Mouse (Mus musculus) monocyte, adult 2 months (primary cell): Measurements from ENCODE around the gene Krt84.

Experiments used
- DNase-seq, 2 experiments: peaks; one replicate each; pipeline ENCODE4 v3.0.0; 2022; ENCODE audit warnings: low spot score in 2 of 2, low read depth in 1 of 2

Krt84 gene

DNA sequence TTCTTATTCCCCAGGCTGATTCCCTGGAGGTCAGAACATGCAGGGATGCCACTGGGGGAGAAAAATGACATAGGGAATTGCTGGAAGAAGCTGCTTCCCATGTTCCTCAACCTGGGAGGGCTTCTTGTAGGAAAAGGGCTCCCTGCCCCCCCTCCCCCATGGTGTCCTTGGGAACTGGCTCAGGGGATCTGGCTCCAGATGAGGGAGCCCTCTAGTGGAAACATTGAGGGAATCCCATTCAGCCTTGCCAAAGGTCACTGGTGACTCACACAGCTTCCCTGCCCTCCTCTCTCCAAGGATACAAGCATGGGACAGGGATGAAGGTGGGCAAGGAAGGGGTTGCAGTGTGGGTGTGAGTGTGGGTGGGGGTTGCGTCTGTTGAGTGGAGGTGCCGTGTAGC, 35.4 kb downstream of the Krt84 start:
- no peak for DNase-seq

DNA sequence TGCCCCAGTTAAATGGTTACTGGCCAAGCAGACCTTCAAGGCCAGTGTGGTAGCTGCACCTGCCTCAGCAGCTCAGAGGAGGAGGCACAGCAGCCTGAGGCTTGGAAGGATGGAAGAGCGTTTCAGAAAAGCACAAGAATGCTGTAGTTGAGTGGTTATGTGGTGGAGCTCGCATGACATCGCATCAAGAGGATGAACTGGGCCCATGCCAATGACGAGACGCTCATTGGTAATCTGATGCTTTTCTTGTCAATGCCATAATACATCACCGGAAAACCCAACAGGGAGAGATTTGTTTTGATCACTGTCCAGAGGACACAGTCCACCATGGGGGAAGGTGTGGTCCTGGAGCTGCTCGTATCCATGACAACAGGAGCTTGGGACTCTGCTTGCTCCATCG, 37.4 kb downstream of the Krt84 start:
- no peak for DNase-seq

DNA sequence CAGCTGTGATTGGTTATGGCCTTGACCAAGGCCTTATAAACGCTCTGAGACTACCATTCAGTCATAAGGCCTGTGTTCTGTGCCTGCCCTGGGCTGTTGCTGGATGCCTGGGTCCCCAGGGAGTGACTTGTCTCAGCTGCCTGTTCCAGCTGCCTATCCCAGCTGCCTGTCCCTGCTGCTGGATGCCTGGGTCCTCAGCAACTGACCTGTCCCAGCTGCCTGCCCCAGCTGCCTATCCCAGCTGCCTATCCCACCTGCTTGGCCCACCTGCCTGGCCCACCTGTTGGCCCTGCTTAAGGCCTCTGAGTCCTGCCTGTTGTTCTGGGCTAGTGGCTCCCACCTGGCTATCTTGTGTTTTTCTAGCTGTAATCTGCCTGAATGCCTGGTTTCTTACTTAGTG, 38.4 kb downstream of the Krt84 start:
- DNase-seq, result no peak

DNA sequence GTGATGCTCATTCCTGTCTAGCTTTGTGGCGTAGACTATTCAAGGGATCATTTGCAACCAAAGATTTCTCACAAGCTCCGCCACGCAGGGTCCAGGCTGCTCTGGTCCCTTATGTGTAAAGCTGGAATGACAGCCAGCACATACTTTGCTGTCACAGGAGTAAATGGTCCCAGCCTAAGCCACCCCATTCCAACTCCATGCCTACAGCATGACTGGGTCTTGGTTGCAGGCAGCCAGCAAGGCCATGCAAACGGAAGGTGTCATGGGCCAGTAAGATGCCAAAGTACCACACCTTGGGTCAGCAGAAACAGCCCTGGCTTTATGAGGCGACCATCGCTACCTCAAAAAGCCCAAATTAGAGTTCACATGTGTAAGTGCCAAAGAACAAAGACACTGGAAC, 38.9 kb downstream of the Krt84 start:
- no peak for DNase-seq

DNA sequence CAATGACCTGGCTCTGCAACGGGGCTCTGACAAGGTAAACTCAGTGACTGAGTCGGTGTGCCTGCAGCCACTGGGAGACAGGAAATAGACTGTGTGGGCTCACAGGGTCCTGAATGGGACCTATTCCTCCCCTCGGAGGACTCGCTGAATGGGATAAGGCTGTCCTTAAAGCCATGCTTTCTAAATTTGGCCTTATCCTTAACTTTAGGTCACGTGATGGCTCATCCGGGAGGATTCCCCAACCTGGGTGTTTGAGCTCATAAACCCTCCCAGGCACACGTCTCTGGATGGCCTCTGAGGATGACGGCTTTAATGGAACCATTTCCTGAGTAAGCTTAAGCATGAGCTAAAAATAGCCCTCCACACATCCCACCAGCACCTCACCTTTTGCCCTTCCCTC, 39.9 kb downstream of the Krt84 start:
- DNase-seq, result no peak

DNA sequence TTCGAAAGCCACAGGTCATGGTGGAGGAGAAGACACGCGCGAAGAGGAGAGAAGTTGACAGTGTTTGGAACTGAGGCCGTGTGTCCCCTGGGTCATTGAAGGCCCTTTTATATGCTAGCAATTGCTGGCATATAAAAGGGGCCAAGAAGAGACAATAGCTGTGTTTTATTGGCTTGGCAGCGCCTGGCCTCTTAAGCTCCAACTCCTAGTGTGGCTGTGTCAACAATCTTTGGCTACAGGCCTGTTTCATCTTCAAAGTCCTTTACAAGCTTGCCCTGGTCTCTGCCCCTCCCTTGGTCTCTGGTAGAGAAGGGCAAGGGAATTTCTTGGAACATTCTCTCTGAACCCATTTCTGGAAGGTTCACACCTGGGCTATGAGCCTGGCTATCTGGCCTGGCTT, 41.2 kb downstream of the Krt84 start, which contains the start of gene Krt83:
Gene Krt83, minus strand, starts transcription at position 82 of the 400 bp plus-strand sequence.
- DNase-seq, result no peak

DNA sequence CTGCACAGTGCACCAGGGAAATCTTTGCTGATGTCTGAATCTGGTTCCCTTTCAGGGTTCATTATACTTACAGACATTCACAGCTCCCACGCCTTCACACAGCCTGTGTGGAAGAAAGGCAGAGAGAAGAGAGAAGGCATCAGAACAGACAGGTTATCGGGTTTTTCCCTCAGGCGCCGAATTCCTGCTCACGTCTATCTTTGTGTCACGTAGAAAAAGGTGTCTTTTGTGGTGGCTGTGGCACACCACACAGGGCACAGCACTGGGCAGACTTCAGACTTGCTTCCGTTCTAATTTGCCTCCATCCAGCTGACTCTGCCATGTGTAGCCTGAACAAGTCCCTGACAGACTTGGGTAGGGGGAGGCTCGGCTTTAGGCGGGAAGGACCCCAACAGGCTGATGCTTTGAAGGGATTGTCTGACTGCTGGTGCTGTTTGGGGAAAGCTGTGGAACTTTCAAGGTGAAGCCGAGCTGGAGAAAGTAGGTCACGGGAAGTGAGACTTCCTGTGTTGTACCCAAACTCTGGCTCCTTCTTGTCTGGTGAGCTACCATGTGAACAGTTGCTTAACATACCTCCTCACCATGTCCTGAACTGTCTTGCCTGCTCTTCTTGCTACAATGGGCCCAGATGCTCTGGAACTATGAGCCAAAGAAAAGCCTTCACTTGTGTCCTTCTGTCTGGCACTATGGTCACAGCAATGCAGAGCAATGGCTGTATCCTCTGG, 46.5 kb downstream of the Krt84 start:
- DNase-seq, result no peak

DNA sequence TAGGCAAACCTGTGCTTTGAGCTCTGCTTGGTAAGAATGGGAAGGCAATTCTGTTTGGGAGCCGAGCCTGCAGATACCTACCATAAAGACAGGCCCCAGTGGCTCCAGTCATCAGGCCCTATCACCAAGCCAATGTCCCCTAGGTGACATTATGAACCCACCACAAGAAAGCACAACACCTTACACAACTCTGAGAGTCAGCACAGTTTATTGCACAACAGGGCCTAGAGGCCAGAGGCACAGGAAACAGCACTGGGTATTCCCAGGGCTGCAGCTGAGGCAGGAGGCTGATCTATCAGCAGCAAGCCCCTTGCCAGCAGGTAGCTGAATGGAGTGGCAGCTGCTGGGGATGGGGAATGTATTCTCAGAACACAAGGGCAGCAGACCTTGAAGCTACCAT, 47.7 kb downstream of the Krt84 start:
- no peak for DNase-seq

DNA sequence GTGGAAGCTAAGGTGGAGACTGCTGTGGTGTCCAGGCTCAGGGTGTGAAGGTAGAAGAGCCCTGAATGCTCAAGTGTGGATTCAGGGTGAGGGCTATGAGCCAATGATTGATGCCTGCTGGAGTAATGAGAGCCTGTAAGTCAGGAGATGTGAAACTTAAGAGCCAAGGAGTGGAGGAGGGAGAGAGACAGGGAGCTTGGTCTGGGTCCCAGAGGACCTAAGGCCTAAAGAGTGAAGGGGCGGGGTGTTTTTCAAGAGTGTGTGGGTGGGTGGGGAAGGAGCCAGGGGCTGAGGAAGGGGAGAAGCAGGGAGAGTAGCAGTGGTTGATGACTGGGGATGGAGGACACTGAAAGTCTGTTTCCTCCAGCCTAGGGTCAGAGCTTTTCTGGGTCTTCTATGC, 49.0 kb downstream of the Krt84 start:
- no peak for DNase-seq

DNA sequence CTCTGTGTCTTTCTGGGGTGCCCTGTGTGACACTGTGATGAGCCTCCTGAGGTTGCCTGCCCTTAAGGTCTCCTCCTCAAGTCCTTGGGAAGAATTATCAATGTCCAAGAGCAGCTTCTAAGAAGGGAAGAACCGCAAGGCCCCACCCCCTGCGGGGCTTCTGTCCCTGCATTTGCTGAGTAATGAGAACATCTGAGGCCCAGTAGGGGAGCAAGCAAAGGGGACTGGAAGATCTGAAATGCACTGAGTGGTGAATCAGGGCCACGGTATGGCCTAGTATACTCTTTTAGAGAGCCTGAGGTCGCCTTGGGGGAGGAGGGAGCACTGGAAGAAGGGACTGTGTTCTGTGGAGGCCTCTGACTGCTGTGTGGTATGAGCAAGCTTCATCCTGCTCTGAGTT, 50.6 kb downstream of the Krt84 start:
- no peak for DNase-seq

DNA sequence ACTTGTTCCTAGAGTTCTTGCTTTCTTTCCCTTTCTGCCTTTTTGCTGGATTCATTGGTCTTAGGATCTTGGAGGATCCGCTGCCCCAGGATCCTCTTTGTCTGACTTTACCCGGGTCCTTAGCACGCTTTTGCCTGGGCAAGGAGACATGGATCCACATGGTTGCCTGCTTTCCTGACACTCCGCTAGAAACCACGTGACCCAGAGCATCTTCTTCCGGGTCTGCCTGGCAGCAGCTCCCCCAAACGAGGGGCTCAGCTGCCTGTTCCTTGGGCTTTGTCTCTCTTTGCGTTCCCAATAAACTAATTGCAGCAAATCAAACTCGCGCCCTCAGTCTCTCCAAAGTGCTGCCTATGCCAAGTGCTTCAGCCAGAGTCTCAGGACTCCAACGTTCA, 53.0 kb downstream of the Krt84 start:
- no peak for DNase-seq

DNA sequence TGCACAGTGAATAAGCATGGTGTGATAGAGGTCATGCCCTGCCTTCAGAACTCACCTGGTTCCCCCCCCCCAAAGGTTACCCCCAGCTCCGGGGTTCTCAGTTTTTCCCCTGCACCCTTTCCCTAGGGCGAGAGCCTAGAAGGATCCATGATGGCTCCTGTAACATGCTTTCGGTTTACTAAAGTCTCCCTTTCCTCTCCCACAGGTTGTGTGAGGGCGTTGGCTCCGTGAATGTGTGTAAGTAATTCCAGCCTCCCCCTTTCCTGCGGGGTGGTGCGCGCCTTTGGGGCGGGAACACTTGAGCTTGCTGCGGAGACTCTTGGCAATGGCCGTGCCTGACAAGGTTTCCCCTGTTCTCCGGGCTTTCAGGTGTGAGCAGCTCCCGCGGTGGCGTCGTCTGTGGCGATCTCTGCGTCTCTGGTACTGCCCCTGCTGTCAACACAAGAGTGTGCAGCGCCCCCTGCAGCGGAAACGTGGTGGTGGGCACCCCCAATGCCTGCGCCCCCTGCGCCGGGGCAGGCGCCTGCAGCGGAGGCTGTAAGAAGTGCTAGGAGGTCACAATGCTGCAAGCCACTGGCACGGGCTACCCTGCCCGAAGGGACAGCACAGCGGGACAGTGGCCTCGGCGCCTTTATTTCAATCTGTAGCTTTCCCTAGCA, 53.5 kb downstream of the Krt84 start:
- DNase-seq, result no peak
